Mouse (Mus musculus) heart, adult 2 months (tissue): Measurements from ENCODE around the gene Dgka. TPM values are rescaled to one million over a fixed set of nuclear protein-coding genes. Genes with fewer than 3 reads are reported as not detected.

Experiments
- DNase-seq, 2 experiments: peaks; one replicate each; pipeline ENCODE4 v3.0.0; 2021
- H3K27ac ChIP-seq: fragments of 200-600 bp; 2 replicates; pipeline ENCODE4 v1.8.1; 2022
- H3K27me3 ChIP-seq: fragments of 200-500 bp; 2 replicates; pipeline ENCODE4 v1.6.1; 2012; ENCODE audit warnings: mild to moderate bottlenecking, low read length, inconsistent platforms, mixed read lengths; ENCODE audit not compliant: control insufficient read depth, insufficient read depth
- H3K36me3 ChIP-seq: fragments of 200-500 bp; 2 replicates; pipeline ENCODE4 v1.6.1; 2012; ENCODE audit warnings: low read length, inconsistent platforms; ENCODE audit not compliant: control insufficient read depth, insufficient read depth
- H3K4me1 ChIP-seq: fragments of 200-500 bp; 2 replicates; pipeline ENCODE4 v1.6.1; 2011; ENCODE audit warnings: low read length; ENCODE audit not compliant: control insufficient read depth, insufficient read depth
- H3K4me3 ChIP-seq: fragments of 200-600 bp; 2 replicates; pipeline ENCODE4 v1.8.1; 2022
- H3K79me2 ChIP-seq: fragments of 200-500 bp; replicated peaks from 2 replicates; pipeline ENCODE4 v1.6.1; 2012; ENCODE audit warnings: mild to moderate bottlenecking, inconsistent platforms, low read length, moderate library complexity, mixed read lengths; ENCODE audit not compliant: control insufficient read depth, insufficient read depth
- H3K9ac ChIP-seq: fragments of 200-500 bp; 2 replicates; pipeline ENCODE4 v1.6.1; 2012; ENCODE audit warnings: low read depth, mild to moderate bottlenecking, control low read depth, inconsistent platforms, low read length, mixed read lengths
- CTCF ChIP-seq: fragments of 200-600 bp; IDR thresholded peaks from 2 replicates; pipeline ENCODE4 v1.8.1; 2022; ENCODE audit warnings: antibody characterized with exemption, mild to moderate bottlenecking, moderate library complexity
- EP300 ChIP-seq: fragments of 200-500 bp; IDR thresholded peaks from 2 replicates; pipeline ENCODE4 v1.6.1; 2011; ENCODE audit warnings: low read depth, low read length, control low read depth; ENCODE audit not compliant: insufficient read depth
- POLR2A ChIP-seq: fragments of 200-500 bp; IDR thresholded peaks from 2 replicates; pipeline ENCODE4 v1.6.1; 2011; ENCODE audit warnings: mild to moderate bottlenecking, low read depth, low read length, control low read depth; ENCODE audit not compliant: insufficient read depth
- WGBS: fragments of 180-500 bp; shearing (Covaris S2); methylation state at CpG from one replicate; pipeline ENCODE4 v1.1.7; 2018; 5-methylcytosine and 5-hydroxymethylcytosine counted together
- intact Hi-C: fragments of 180-260 bp; cut with DNase I; formaldehyde crosslinking; loops from one replicate; pipeline ENCODE4 v1.15.1; 2025
- polyA plus RNA-seq: library from polyadenylated mRNA; depleted of rRNA; stranded (reverse); fragments of >200 nt; gene quantifications from 2 replicates; pipeline ENCODE4 v1.2.3, GENCODE M21; 2012
- total RNA-seq, 2 experiments: library from RNA; stranded (reverse); gene quantifications; 2 replicates each; pipeline ENCODE4 v1.2.3; 2021

The Dgka gene
- total and polyA plus RNA-seq, 3 experiments: 11.2 to 17.5 (median 12.6) TPM

- Histone ChIP-seq H3K9ac (peak overlapping the region; percentile 88), H3K36me3 (no peaks in the 10 kb centered on the region; the same call in 1 of the 2 replicates), H3K4me1 (peaks cover 5% of the 10 kb centered on the region), H3K27me3 (no peaks in the 10 kb centered on the region), H3K79me2 (no peaks in the 10 kb centered on the region), H3K4me3 (peak overlapping the region; percentile 77), H3K27ac (peak overlapping the region; percentile 90)
- DNase-seq: peak; percentile 85 to 86
- TF ChIP-seq CTCF: no peak
- peak; percentile 57; the same call in 1 of the 2 replicates for TF ChIP-seq POLR2A
- TF ChIP-seq EP300: no peak
- under 1% methylated on average over 34 of the region's 37 CpGs for WGBS
- intact Hi-C loops: loop anchor here (10.0 kb wide), 1 partner anchor 1679 kb away; the partner anchor contains the start of genes Cdk4 and March9
Observed at GRCm38 (mm10) chr10:128743791-128744191, 864 bp downstream of the Dgka start.

- Histone ChIP-seq H3K9ac (peak overlapping the region; percentile 88), H3K27ac (peak overlapping the region; percentile 90), H3K36me3 (no peaks in the 10 kb centered on the region; the same call in 1 of the 2 replicates), H3K79me2 (no peaks in the 10 kb centered on the region), H3K27me3 (no peaks in the 10 kb centered on the region), H3K4me3 (peak overlapping the region; percentile 77), H3K4me1 (peaks cover 5% of the 10 kb centered on the region)
- DNase-seq: no peak
- under 1% methylated on average over 7 of the region's 7 CpGs for WGBS
- TF ChIP-seq EP300: no peak
- no peak for TF ChIP-seq CTCF
- TF ChIP-seq POLR2A: no peak
- intact Hi-C loops: loop anchor here (10.0 kb wide), 1 partner anchor 1678 kb away; the partner anchor contains the start of genes Cdk4 and March9
Observed at GRCm38 (mm10) chr10:128743235-128743634, 1.4 kb downstream of the Dgka start.

- Histone ChIP-seq H3K27me3 (no peaks in the 10 kb centered on the region), H3K36me3 (no peaks in the 10 kb centered on the region; the same call in 1 of the 2 replicates), H3K27ac (peak overlapping the region; percentile 90), H3K9ac (no peak overlapping the region; the same call in 1 of the 2 replicates), H3K79me2 (no peaks in the 10 kb centered on the region), H3K4me1 (peaks cover 5% of the 10 kb centered on the region), H3K4me3 (peak overlapping the region; percentile 77)
- WGBS: 18% methylated on average over 4 of the region's 4 CpGs
- intact Hi-C loops: loop anchor here (10.0 kb wide), 1 partner anchor 1678 kb away; the partner anchor contains the start of genes Cdk4 and March9
- no peak for DNase-seq
- TF ChIP-seq CTCF: no peak
- TF ChIP-seq EP300: no peak
- no peak for TF ChIP-seq POLR2A
Observed at GRCm38 (mm10) chr10:128742616-128743015, 2.0 kb downstream of the Dgka start.

GRCm38 (mm10) chr10:128740296-128740695 lies 4.4 kb downstream of the Dgka start:
- 47% methylated on average over 2 of the region's 2 CpGs for whole genome bisulfite sequencing

GRCm38 (mm10) chr10:128737435-128737834 lies 7.2 kb downstream of the Dgka start:
- no peak overlapping the region for H3K9ac ChIP-seq
- intact Hi-C loops: no loop called here
- 28% methylated on average over 15 of the region's 15 CpGs for WGBS
- TF ChIP-seq POLR2A: no peak
- TF ChIP-seq CTCF: no peak
- no peak for TF ChIP-seq EP300
- no peak for DNase-seq
- H3K4me3 ChIP-seq: no peak overlapping the region
- H3K4me1 ChIP-seq: no peaks in the 10 kb centered on the region; the same call in 1 of the 2 replicates
- H3K27me3 ChIP-seq: no peaks in the 10 kb centered on the region
- no peaks in the 10 kb centered on the region; the same call in 1 of the 2 replicates for H3K36me3 ChIP-seq
- H3K27ac ChIP-seq: no peak overlapping the region
- no peaks in the 10 kb centered on the region for H3K79me2 ChIP-seq

More at GRCm38 (mm10) chr10:128740296-128740695, 4.4 kb downstream of the Dgka start:
- Histone ChIP-seq H3K27ac (no peak overlapping the region), H3K27me3 (no peaks in the 10 kb centered on the region), H3K79me2 (no peaks in the 10 kb centered on the region), H3K36me3 (no peaks in the 10 kb centered on the region; the same call in 1 of the 2 replicates), H3K4me3 (no peak overlapping the region), H3K9ac (no peak overlapping the region), H3K4me1 (peaks cover 4% of the 10 kb centered on the region)
- no peak for DNase-seq
- no peak for TF ChIP-seq POLR2A
- no peak for TF ChIP-seq EP300
- TF ChIP-seq CTCF: no peak
- intact Hi-C loops: loop anchor here (10.0 kb wide), 1 partner anchor 1675 kb away; the partner anchor contains the start of genes Cdk4 and March9

GRCm38 (mm10) chr10:128731992-128732391 lies 12.7 kb downstream of the Dgka start:
- no peak overlapping the region for H3K4me3 ChIP-seq
- intact Hi-C loops: loop anchor here (1.0 to 5.0 kb wide), 2 partner anchors 163 to 245 kb away; no protein-coding TSS in a partner anchor
- no peaks in the 10 kb centered on the region for H3K27me3 ChIP-seq
- no peak for DNase-seq
- H3K79me2 ChIP-seq: no peaks in the 10 kb centered on the region
- H3K4me1 ChIP-seq: no peaks in the 10 kb centered on the region; the same call in 1 of the 2 replicates
- TF ChIP-seq CTCF (no peak), EP300 (no peak), POLR2A (no peak)
- no peaks in the 10 kb centered on the region for H3K36me3 ChIP-seq
- H3K27ac ChIP-seq: no peak overlapping the region
- H3K9ac ChIP-seq: no peak overlapping the region
